Mouse (Mus musculus) heart, adult 2 months (tissue): Measurements from ENCODE around the gene C7.
A peak's percentile ranks its signal among the peaks of the same experiment; 100 is the strongest.

Experiments used
- CTCF ChIP-seq: fragments of 200-600 bp; IDR thresholded peaks from 2 replicates; pipeline ENCODE4 v1.8.1; 2022; ENCODE audit warnings: antibody characterized with exemption, mild to moderate bottlenecking, moderate library complexity
- EP300 ChIP-seq: fragments of 200-500 bp; IDR thresholded peaks from 2 replicates; pipeline ENCODE4 v1.6.1; 2011; ENCODE audit warnings: low read depth, low read length, control low read depth; ENCODE audit not compliant: insufficient read depth
- POLR2A ChIP-seq: fragments of 200-500 bp; IDR thresholded peaks from 2 replicates; pipeline ENCODE4 v1.6.1; 2011; ENCODE audit warnings: mild to moderate bottlenecking, low read depth, low read length, control low read depth; ENCODE audit not compliant: insufficient read depth

DNA sequence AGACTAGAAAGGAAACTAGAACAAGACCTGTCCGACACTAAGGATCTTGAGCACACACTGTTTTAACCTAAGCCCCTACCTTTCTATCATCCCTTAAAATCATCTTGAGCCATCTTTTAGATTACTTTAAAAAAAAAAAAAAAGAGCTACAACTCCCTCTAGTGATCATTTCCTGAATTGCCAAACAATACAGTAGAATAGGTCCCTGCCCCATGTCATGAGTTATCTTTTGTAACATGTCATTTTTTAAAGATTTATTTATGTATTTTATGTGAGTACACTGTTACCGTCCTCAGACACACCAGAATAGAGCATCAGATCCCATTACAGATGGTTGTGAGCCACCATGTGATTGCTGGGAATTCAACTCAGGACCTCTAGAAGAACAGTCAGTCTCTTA lies 42.8 kb upstream of the C7 start:
- TF ChIP-seq CTCF: peak; percentile 84
- no peak for TF ChIP-seq POLR2A
- no peak for TF ChIP-seq EP300
